Mouse (Mus musculus): Measurements from ENCODE around the gene Rfc5.

The Rfc5 gene

DNA sequence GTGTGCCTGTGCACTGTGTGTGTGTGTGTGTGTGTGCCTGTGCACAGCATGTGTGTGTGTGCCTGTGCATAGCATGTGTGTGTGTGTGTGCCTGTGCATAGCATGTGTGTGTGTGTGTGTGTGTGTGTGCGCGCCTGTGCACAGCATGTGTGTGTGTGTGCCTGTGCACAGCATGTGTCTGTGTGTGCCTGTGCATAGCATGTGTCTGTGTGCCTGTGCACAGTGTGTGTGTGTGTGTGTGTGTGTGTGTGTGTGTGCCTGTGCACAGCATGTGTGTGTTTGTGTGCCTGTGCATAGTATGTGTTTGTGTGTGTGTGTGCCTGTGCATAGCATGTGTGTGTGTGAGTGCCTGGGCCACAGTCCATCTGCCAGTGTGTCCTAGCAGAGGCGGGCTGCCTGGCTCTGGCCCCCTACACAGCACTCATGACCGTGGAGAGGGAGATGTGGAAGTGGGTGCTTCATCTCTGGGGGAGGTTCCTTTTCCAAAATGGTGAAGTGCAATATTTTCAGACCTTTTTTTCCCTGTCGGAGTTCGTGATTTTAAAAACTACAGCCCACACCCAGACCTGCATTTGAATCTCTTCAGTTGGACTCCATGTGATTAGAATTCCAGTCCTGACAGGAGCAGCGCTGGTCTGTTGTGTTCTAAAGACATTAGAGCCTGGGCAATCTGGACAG, 14.3 kb downstream of the Rfc5 start:
- no peak for DNase-seq

DNA sequence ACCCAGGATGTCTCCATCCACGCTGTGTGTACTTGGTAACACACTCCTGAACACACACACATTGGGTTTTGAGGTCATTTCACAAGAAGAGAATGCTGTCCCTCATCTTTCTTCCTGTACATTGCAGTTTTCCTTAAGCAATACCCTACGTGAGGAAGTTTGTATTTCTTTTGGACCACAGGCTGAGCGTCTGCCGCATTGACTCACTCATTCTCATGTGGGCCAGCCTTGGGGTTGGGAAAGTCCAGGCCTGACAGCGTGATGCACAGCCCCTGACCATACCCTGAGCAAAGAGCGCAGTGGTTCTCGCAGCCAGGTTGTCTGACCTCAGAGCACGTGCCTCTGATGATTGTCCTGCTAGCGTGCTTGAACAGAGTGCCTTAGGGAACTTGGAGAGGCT, 15.4 kb downstream of the Rfc5 start:
- DNase-seq = no peak

DNA sequence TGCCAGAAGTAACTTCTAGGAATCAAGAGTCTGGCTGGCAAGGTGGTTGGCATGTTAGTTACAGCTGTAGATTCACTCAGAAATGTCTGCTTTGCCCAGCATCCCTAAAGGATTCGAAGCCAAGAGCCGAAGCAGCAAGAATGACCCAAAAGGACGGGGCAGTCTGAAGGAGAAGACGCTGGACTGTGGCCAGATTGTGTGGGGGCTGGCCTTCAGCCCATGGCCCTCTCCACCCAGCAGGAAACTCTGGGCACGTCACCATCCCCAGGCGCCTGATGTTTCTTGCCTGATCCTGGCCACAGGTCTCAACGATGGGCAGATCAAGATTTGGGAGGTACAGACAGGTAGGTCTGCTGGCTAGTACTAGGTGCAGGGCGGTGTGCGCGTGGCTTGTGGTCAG, 18.3 kb downstream of the Rfc5 start:
- DNase-seq = no peak

DNA sequence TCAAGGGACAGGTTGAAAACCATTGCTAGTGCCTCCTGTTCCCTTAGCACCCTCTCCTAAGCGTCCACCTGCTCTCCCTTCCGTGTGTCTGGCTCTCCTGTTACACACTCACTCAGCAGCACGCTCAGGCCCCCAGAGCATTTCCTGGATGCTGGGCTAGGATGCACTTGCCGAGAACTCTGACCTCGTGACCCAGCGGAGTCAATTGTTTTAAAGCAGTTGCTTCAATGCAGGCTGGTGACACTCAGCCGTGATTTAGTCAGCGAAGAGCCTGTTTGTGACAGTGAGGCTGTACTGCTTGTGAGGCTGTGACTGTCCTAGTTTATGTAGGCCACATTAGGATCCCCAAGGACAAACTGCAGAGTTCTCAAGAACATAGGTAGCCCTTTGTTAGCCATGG, 21.6 kb downstream of the Rfc5 start:
- DNase-seq = no peak

DNA sequence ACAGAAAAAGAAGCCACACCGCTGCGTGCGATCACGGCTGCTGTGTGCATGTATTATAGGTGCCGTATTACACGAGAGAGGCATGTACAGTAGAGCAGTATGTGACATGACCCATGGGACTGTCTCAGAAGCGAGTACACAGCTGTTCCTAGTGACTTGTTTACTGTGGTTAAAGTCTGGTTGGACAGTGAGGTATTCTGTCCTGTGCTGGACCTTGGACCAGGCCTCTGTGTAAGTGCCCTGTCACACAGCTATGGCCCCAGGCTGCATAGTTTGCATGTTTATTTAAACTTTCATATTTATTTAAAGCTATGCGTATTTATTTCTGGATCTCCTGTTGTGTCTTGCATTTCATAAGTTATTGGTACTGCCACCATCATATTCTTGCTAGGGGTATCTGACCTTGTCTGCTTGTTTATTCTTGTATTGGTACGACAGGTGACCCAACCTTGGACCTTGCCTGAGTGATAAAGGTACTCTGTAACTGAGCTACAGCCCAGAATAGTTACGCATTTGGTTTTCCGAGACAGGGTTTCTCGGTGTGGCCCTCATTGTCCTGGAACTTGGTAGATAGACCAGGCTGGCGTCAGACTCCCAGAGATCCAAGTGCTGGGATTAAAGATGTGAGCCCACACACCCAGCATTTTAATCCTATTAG, 22.8 kb downstream of the Rfc5 start:
- no peak for DNase-seq

DNA sequence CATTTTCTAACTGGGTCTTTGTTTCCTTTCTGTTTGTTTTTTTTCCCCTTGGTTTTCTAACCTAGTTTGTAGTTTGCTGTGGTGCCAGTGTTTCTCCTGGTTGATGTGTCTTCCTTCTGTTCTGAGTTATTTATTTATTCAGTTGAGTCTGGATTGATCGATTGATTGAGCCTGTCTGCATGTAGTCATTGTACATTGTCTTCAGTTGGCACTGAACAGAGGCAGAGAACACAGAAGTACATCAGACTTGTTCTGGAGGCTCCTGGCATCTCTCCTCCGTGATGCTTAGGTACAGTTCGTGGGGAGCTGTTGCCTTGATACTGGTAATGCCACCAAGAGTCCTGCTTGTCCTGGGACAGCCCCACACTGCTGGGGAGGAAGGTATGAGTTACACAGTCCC, 24.0 kb downstream of the Rfc5 start:
- no peak for DNase-seq

DNA sequence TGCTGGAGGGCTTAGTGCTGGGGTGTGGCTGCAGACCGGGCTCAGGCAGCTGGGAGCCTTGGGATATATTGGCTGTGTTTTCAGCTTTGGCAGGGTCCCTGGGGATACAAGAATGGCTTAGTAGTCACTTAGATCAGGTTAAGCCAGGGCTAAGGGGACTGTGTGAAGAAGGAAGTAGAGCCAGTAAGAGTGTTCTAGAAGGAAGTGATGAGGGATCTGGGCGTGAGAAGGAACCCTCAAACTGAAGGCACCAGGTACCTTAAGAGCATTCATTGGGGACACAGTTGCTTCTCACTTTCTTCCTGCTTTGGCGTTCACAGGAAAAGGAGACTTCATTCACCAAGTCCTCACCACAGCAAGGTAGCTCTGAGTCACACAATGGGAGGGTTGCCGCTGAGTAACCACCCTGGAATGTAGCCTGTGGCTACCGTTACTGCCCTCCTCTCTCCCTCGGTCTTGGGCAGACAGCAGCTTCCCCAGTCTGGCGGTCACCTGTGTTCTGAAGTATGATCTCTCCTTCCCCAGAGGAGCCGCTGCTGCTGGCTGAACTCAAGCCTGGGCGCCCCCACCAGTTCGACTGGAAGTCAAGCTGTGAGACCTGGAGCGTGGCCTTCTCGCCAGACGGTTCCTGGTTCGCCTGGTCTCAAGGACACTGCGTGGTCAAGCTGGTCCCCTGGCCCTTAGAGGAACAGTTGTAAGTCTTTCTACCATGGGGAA, 25.6 kb downstream of the Rfc5 start:
- no peak for DNase-seq

DNA sequence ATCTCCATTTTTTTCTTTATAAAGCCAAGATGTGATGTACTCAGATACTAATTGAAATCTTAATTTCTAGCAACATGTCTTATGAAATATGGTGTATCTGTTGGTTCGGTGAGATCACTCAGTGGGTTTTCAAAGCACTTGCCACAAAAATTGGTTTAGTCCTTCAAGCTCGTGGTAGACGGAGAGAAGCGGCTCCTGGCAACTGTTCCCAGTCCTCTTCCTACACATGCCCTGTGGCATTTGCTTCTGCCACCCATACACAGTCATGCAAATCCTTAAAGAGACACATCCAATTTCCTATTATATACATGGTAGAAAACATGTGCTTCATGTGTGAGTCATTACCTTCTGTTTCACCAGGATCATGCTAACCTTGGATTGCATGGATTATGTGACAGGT, 27.3 kb downstream of the Rfc5 start:
- DNase-seq = no peak

DNA sequence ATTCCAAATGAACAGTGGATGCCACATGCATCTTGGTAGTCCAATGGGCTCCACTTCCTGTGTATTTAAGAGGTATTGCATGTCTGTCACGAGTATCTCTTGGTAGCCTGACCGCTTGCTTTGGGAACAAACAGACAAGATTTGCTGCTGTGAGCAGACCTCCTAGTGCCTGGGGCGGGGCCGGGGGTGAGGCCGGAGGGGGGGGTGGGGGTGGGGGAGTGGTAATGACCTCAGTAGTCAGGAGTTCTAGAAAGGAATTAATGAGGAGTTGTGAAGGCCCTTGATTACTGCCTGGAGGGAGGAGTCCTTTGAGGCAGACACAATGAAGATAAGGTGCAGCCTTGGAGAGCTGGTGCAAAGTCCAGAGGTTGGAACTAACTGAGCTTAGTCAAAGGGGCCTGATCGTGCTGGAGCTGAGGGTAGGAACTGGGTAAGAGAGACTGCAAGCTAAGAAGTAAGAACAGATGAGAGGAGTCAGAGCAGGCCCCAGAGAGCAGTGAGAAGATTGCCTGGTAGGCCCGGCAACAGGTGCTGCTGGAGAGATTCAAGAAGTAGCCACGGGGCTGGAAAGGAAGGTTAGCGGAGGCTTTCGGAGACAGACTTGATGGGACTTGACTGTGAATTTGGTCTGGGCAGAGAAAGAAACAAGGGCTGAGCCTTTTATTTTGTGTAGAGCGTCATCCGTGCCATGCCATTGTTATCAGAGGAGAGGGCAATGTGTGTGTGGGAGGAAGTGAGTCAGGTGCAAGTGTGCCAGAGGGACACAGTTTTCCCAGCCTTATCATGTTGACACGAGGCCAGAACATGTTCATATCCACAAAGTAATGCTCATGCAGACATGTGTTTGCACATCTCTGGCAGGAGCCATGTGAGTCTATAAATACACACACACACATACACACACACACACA, 28.0 kb downstream of the Rfc5 start:
- DNase-seq = no peak

DNA sequence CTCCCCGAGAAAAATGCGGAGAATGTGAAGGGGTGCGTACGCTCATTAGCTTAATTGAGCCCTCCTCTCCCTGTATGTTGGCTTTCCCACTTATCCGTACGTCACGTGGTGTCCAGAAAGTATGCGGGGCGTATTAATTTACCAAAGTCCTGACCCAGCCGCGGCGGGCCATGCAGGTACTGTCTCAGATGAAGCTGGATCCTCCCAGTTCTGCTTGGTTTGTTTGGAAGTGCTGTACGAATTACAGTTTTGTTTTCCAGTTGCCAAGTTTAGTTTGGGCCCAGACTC, 28.7 kb downstream of the Rfc5 start:
- no peak for DNase-seq

DNA sequence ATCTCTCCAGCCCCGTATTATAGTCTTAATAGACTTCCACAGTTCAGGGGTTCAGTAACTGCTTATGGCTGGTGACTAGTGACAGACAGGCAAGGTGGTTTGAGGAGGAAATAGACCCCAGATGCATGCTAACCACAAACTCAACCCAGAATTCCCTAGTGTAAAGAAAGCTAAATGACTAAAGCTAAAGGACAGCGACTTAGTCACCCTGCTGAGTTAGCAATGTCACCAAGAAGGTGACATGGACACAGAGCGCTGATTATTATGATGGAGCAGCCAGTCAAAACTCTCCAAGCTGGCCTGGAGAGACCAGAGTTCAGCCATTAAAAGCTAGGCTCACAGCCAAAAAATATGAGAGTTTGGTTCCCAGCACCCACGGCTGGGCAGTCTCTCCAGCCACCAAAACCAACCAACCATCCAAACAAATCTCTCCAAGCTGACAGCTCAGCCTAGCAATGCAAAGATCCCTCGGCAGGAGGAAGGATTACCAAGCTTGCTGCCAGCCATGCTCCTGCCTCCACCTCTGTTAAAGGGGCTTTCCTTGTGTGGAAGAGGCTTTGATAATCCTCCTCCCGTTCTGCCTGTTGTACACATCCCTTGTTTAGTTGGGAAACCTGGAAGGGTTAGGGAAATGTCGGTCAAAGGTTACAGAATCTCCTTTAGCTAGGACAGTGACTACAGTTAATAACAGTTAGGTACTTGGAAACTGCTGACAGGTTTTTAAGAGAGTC, 29.2 kb downstream of the Rfc5 start:
- DNase-seq = no peak

DNA sequence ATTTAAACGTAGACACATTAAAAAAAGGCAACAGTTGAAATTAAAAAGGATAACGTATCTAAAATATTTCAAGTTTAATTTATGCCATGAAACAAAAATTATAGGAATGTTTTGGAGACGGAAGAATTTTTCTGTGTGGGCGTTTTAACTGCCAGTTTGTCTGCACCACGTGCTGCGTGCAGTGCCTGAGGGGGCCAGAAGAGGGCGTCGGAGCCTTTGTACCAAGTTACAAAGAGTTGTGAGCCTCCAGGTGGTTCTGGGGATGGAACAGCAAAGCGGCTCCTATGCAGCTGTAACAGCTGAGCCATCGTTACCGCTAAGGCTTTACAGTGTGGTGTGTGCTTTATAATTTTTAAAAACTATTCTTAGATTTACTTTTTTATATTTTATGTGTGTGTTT, 30.1 kb downstream of the Rfc5 start:
- DNase-seq = peak; percentile 92

DNA sequence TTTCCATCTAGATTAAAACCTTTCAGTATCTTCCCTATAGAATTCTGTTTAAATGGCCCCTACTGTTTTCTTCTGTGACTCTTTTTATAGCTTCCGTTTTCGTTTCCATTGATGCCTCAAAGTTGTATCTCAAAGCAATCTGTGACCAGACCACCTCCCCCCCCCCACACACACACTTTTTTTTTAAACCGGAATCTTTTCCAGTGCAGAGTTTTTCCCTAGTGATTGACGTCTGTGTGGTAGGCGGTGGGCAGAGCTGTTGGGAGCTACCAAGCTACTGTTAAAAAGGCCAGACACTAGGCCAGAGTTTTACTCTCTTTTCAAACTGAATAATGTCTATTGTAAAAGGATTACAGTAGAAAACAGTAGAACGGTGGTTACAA, 30.6 kb downstream of the Rfc5 start:
- no peak for DNase-seq

DNA sequence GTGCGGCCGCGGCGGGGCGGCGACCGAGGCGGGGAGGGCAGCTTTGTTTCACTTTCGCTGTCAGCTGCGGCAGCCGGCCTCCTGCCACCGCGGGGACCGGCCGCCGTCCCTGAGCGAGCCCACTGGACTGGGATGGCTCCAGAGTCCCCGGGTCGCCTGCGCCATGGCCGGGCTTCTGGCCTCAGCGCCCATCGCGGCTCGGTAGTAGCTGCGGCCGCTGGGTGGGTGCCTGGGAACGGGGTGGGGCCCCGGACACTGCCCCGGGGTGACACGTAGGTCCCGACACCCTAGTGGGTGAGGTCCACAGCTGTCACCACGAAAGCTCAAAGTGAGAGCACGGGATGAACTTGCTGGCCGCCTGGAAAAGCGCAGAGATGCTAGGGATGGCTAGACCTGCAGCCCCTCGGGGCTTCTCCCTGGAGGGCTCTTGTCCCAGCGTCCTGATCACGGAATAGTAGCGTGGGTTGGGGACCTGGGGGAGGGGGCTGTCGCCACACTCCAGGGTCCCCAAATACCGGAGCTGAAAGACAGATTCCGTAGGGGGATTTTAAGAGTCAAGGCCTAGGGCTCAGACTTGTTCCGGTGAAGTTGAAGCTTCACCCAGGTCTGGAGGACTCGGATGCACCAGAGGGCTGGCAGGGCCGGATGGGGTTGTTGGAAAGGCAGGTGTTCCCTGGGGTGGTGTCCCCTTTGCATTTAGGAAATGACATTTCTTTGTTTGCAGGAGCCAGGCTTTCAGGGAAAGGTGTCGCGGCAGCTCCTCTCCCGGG, 31.2 kb downstream of the Rfc5 start:
- peak; percentile 40 for DNase-seq

DNA sequence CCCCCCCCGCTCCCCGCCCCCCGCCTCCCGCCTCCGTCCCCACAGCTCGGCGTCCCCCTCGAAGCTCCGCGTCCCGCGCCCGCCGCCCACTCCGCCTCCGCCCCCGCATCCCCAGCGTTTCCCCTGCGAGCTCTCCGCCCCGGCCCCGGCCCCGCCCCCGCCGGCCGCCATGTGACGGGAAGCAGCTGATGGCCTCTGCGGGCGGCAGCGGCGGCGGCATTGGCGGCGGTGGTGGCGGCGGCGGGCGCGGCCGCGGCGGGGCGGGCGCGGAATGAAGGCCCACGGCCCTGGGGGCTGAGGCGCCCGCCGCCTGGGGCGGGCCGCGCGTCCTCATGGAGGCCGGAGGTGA, 31.7 kb downstream of the Rfc5 start, which contains the start of gene Wsb2:
TSS of gene Wsb2 (plus strand) at position 176 of the 349 bp plus-strand sequence.
- DNase-seq = peak; percentile 87

DNA sequence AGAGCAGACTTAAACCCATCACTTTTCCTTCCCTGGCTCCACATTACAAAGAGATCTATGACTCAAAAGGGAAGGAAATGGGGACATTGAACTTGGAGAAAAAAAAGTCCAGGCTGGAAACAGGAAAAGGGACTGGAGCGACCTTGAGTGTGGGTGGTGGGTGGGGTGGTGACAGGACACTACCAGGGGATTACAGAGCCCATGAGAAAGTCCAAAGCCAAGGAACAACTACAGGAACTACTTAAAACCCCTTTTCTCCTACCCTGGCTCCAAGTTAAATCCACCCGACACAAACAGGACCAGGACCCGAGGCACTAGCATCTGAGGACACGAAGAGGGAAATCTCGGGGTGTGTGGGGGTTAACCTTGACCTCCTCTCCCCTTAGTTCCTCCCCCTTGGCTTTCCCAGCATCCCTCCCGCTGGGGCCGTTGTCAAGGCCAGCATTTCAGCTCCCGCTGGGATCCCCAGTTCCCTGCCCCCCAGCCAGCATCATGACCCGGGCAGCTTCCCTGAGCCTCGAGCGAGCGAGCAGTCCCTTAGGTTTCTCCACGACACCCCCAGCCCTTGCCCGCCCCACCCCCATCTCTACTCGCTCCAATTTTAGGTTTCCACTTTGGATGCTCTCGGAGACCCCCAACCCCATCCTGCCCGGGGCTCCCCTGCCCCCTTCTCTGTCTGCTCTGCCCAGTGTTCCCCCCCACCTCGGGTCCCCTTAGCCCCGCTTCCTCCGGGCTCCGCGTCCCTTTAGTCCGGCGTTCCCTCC, 32.3 kb downstream of the Rfc5 start:
- peak; percentile 55 for DNase-seq

DNA sequence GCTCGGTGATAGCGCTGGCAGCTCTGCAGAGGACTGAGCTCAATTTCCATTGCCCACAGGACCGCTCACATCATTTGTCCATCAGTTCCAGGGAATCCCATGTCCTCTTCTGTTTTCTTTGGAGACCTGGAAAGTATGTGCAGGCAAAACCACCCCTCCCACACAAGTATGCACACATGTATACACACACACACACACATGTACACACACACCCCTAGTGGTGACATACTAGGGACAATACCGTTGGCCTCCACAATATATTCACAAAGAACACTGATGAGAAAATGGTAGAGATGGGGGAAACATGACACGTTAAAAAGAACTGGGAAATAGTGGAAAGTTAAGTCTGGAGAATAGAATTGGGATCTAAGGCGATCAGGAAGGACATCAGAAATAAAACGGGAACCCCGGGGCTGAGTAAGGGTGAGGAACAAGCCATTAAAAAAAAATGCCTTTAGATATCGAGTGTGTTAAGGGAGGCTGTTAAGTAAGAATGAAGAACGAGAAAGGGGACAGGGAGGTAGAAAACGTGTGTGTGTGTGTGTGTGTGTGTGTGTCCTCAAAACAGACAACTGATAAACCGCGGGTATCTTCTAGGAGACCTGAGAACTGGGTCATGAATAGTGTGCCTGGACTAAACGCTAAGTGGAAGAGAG, 33.1 kb downstream of the Rfc5 start:
- DNase-seq = no peak

DNA sequence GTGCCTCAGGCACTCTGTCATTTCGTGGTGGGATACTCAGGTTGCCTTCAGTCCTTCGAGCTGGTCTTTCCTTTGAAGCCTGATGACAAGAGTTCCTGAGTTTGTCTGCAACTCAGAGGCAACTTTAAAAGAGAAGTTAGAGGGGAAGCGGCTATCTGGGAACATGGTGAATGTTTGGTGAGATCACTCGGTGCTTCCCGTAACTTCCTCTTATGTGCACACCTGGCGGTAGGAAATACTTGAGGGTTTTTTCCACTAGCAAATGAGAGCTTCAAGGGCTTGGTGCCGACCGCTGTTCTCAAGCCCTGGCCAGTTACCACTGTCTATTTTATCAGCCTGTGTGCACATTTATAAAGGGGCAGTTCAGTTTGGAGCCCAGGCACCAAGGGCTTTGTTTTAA, 34.7 kb downstream of the Rfc5 start:
- DNase-seq = no peak

DNA sequence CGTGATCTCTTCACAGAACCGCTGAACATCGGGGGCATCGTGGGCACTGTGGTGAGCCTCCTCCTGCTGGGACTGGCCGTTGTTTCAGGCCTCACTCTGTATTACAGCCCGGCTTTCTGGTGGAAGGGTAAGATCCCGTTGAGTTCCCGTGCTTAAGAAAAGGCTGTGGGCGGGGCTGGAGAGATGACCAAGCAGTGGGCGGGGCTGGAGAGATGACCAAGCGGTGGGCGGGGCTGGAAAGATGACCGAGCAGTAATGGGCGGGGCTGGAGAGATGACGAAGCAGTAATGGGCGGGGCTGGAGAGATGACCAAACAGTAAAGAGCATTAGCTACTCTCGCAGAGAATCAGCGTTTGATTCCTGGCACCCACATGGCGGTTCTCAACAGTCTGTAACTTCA, 40.6 kb downstream of the Rfc5 start:
- peak; percentile 59 for DNase-seq

DNA sequence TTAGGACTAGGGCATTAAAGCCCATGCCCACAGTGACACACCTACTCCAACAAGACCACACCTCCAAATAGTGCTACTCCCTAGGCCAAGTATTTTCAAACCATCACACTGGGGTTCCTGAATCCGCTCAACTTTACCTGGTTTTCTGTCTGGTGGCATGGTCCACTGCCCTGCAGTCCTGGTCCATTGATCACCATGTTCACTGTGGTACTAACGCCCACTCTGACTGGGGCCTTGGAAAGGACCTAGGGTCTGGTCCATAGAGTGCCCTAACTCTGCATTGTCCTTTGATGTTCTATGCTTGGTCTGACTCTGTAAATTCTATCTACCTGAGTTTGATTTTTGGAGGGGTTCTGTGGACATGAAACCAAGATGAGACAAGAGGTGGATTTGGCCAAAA, 41.0 kb downstream of the Rfc5 start:
- no peak for DNase-seq

DNA sequence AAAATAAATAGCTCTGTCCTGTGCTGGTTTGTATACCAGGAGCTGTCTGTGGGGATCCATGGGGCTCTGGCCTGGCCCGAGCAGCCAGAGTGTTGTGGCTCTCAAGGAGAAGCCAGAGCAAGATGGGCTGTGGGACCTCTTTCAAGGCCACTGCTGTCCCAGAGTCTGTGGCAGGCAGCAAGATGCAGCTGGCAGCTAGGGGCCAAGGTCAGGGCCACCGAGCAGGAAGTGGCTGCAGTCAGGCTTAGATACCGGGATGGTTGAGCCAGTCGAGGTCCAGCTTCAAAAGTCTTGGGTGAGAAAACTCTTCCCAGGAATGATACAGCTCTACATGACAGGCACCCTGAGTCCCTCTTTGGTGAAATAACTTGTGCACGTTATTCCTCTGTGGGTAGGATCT, 41.8 kb downstream of the Rfc5 start:
- no peak for DNase-seq
